Mouse (Mus musculus) midbrain, embryonic 11.5 days (tissue): ENCODE measurements around the gene Hmgb3. TPM values are rescaled to one million over a fixed set of nuclear protein-coding genes. Genes with fewer than 3 reads are reported as not detected.

Source experiments
- ATAC-seq: fragments of 200-750 bp; cut with Nextera tagmentation; 2 replicates; pipeline ENCODE4 v1.8.0; 2017; ENCODE audit warnings: moderate TSS enrichment, moderate library complexity; ENCODE audit not compliant: low FRiP score
- DNase-seq: peaks from one replicate; pipeline ENCODE4 v3.0.0; 2015; ENCODE audit warnings: low spot score; ENCODE audit errors: missing footprints
- H3K27ac ChIP-seq: fragments of 300-500 bp; sonication (generic); 2 replicates; pipeline ENCODE4 v1.5.1; 2014; ENCODE audit warnings: low read depth, low read length
- H3K27me3 ChIP-seq: fragments of 300-500 bp; sonication (generic); 2 replicates; pipeline ENCODE4 v1.6.1; 2014; ENCODE audit warnings: mild to moderate bottlenecking, low read length, moderate library complexity, mixed read lengths; ENCODE audit not compliant: control insufficient read depth, insufficient read depth
- H3K36me3 ChIP-seq: fragments of 300-500 bp; sonication (generic); 2 replicates; pipeline ENCODE4 v1.6.1; 2014; ENCODE audit warnings: mild to moderate bottlenecking, low read length, moderate library complexity, mixed read lengths; ENCODE audit not compliant: control insufficient read depth, insufficient read depth
- H3K4me1 ChIP-seq: fragments of 300-500 bp; sonication (generic); 2 replicates; pipeline ENCODE4 v1.6.1; 2014; ENCODE audit warnings: low read length; ENCODE audit not compliant: control insufficient read depth, insufficient read depth
- H3K4me2 ChIP-seq: fragments of 300-500 bp; sonication (generic); 2 replicates; pipeline ENCODE4 v1.6.1; 2014; ENCODE audit warnings: mild to moderate bottlenecking, moderate library complexity
- H3K4me3 ChIP-seq: fragments of 300-500 bp; sonication (generic); 2 replicates; pipeline ENCODE4 v1.5.1; 2014; ENCODE audit warnings: low read depth, low read length
- H3K9ac ChIP-seq: fragments of 300-500 bp; sonication (generic); 2 replicates; pipeline ENCODE4 v1.6.1; 2014; ENCODE audit warnings: low read length
- H3K9me3 ChIP-seq: fragments of 300-500 bp; sonication (generic); 2 replicates; pipeline ENCODE4 v1.6.1; 2016; ENCODE audit warnings: low read length; ENCODE audit not compliant: control insufficient read depth
- WGBS: fragments of 180-500 bp; shearing (Covaris S2); extraction: QIAGEN DNeasy Blood & Tissue Kit; methylation state at CpG from one replicate; pipeline ENCODE4 v1.1.7; 2014; 5-methylcytosine and 5-hydroxymethylcytosine counted together
- microRNA-seq: library from miRNA; unstranded; fragments of <30 nt; microRNA quantifications from one replicate; pipeline ENCODE4, GENCODE M21; 2017
- polyA plus RNA-seq: library from polyadenylated mRNA; unstranded; fragments of >200 nt; fragmentation: Nextera tagmentation; extraction: Ambion mirVana; gene quantifications from 2 replicates; pipeline ENCODE4 v1.2.1, GENCODE M21; 2014

The Hmgb3 gene
- polyA plus RNA-seq, 1 experiment from 2014 or later: 675 TPM

GRCm38 (mm10) chrX:71560796-71561195 is 5.1 kb downstream of the Hmgb3 start:
- Histone ChIP-seq H3K36me3 (no peaks in the 10 kb centered on the region), H3K27ac (no peak overlapping the region), H3K9ac (no peak overlapping the region), H3K4me3 (no peak overlapping the region), H3K9me3 (no peaks in the 10 kb centered on the region), H3K4me2 (no peak overlapping the region), H3K27me3 (no peaks in the 10 kb centered on the region), H3K4me1 (no peaks in the 10 kb centered on the region)
- ATAC-seq: no peak
- WGBS: 96% methylated on average over 1 of the region's 1 CpGs
- DNase-seq: no peak

DNA sequence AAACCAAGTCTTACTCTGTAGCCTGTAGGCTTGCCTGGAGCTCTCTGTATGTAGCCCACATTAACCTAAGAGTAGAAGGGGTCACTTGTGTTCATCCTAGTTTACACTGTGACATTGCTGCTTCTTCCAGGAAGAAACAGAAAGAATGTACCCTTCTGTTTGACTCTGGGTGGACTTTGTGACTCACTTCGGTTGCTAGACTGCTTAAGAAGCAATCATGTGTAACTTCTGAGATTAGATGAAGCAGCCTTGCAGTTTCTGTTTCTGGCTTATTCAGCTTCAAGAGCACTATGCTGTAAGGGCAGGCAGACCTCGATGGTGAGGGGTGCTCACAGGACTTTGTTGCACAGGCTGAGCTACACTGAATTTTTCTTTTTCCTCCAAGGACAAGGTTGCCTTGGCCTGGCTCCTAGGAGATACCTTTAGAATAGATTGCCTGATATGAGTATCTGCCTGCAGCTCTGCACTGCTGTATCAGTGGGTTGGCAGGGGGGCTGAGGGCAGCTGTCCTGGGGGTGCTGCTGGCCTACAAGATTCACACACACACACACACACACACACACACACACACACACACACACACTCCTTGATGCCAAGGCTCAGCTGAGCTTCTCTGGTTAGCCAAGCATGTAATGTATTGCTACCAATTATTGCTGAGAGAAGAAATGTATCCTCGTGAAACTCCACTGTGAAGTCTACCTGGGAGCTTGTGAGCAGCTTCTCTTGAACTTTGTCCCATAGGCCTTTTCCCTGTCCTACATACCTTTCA is 17.6 kb downstream of the Hmgb3 start:
- no peak overlapping the region for H3K4me3 ChIP-seq
- no peaks in the 10 kb centered on the region for H3K36me3 ChIP-seq
- 84% methylated on average over 3 of the region's 3 CpGs for WGBS
- ATAC-seq (no peak), DNase-seq (no peak)
- H3K9me3 ChIP-seq: no peaks in the 10 kb centered on the region
- no peak overlapping the region for H3K4me2 ChIP-seq
- H3K27ac ChIP-seq: no peak overlapping the region
- no peak overlapping the region for H3K9ac ChIP-seq
- H3K4me1 ChIP-seq: no peaks in the 10 kb centered on the region
- H3K27me3 ChIP-seq: no peaks in the 10 kb centered on the region

DNA sequence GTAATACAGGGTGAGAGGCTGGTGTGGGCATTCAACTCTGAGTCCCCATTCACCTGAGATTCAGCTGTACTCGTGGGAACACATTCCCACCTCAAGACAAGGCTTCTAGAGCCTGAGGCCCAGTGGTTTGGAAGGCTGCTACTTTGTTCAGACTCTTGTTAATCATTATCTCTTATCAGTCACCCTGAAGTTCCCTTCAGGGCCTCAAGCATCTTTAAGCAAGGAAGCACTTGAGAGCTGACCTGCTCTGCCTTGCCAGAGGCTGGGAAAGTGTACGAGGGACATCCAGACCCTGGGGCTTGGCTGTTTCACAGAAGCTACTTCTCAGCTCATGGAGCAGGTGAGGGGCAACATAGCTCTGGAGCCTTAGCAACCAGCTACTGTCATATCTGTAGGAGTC is 19.8 kb downstream of the Hmgb3 start:
- DNase-seq: no peak

DNA sequence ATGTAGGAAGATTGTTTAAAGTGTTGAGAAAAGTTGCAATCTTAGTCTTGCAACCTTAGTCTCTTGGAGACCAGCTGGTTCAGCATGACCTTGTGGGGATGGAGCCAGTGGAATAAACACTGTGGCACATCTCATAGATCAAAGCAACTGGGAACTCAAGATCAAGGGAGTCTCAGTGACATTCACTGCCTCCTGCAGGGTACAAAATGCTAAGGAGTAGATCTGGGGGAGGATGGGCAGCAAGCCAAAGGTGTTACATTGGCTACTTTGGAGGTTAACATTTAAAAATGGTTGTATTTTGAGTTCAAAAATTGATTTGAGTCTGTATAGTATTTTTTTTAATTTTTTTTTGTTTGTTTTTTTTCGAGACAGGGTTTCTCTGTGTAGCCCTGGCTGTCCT is 33.5 kb downstream of the Hmgb3 start:
- ATAC-seq: no peak
- no peak overlapping the region for H3K4me3 ChIP-seq
- WGBS: 82% methylated on average over 1 of the region's 1 CpGs
- H3K4me1 ChIP-seq: no peaks in the 10 kb centered on the region
- no peak for DNase-seq
- H3K4me2 ChIP-seq: no peak overlapping the region
- no peaks in the 10 kb centered on the region for H3K36me3 ChIP-seq
- no peak overlapping the region for H3K27ac ChIP-seq
- no peaks in the 10 kb centered on the region for H3K27me3 ChIP-seq
- no peak overlapping the region for H3K9ac ChIP-seq
- no peaks in the 10 kb centered on the region for H3K9me3 ChIP-seq

More for the DNA sequence above, 19.8 kb downstream of the Hmgb3 start:
- Histone ChIP-seq H3K9me3 (no peaks in the 10 kb centered on the region), H3K27ac (no peak overlapping the region), H3K4me3 (no peak overlapping the region), H3K36me3 (no peaks in the 10 kb centered on the region), H3K4me1 (no peaks in the 10 kb centered on the region), H3K4me2 (no peak overlapping the region), H3K27me3 (no peaks in the 10 kb centered on the region), H3K9ac (no peak overlapping the region)
- WGBS: 45% methylated on average over 2 of the region's 2 CpGs
- no peak for ATAC-seq

DNA sequence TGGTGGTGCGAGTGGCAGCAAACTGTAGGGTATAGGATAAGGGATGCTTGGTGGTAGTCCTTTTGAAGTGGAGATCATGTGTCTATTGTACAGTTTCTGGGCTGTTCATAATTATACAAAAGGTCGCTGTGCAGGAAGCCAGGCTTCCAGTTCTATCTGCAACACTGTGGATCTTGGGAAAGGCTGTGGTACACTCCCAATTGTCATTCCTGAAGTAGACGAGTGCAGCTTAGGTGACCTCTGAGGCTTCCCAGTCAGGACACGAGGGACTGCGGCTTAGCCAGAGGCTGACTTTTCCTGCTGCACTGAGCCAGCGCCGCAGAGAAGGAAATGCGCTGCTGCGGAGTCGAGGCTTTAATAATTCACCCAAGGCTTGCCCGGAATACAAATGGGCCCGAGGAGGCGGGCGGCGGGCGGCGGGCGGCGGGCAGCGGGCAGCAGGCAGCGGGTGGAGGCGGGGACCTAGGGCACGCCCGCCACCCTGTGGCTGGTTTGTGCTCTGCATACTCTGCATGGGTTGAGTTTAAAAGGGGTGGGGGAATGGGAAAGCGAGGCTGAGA is 45.4 kb downstream of the Hmgb3 start:
- 18% methylated on average over 25 of the region's 25 CpGs for WGBS
- peak; percentile 91 for ATAC-seq
- H3K9ac ChIP-seq: no peak overlapping the region
- peak; percentile 89 for DNase-seq
- H3K27me3 ChIP-seq: no peaks in the 10 kb centered on the region
- H3K9me3 ChIP-seq: no peaks in the 10 kb centered on the region
- H3K4me1 ChIP-seq: no peaks in the 10 kb centered on the region; the same call in 1 of the 2 replicates
- H3K36me3 ChIP-seq: no peaks in the 10 kb centered on the region
- H3K27ac ChIP-seq: no peak overlapping the region
- H3K4me3 ChIP-seq: peak overlapping the region; percentile 2; the same call in 1 of the 2 replicates
- H3K4me2 ChIP-seq: peak overlapping the region; percentile 40

Small RNAs within 50 kb of the gene (microRNA-seq; reads per million reads assigned to microRNA genes)
- gene Gm23945: not detected

Other genes starting within 250 kb of the Hmgb3 start
- gene Mtmr1, start 191.2 kb upstream of the Hmgb3 start, polyA plus RNA-seq: 11.3 and 13.1 TPM in 2 replicates
- gene Cd99l2, start 63.1 kb upstream of the Hmgb3 start, polyA plus RNA-seq: 28.3 and 28.7 TPM in 2 replicates
- 3.1 and 3.4 TPM in 2 replicates for gene Gpr50, start 107.7 kb downstream of the Hmgb3 start, polyA plus RNA-seq